Mouse (Mus musculus) granulocyte monocyte progenitor cell, adult 5-6 weeks (primary cell): ENCODE measurements around the gene Pak2. TPM values are rescaled to one million over a fixed set of nuclear protein-coding genes. Genes with fewer than 3 reads are reported as not detected.

Experiments used
- ATAC-seq: replicated peaks from 2 replicates; pipeline ENCODE4 v1.8.0; 2016; ENCODE audit warnings: mild to moderate bottlenecking, moderate TSS enrichment, inconsistent platforms; ENCODE audit not compliant: poor library complexity, severe bottlenecking
- total RNA-seq, 2 experiments: library from RNA; stranded (forward) in 1 of 2; stranded (reverse) in 1 of 2; fragments of 200-712, 200-1000 nt in 1 of 2; fragments of >200 nt in 1 of 2; fragmentation: Nextera tagmentation in 1 of 2; gene quantifications; 2 replicates each; pipeline ENCODE4 v1.2.3; 2014 to 2017

The Pak2 gene
- total RNA-seq, 2 experiments from 2014 or later = 54.9 to 67.3 TPM

DNA sequence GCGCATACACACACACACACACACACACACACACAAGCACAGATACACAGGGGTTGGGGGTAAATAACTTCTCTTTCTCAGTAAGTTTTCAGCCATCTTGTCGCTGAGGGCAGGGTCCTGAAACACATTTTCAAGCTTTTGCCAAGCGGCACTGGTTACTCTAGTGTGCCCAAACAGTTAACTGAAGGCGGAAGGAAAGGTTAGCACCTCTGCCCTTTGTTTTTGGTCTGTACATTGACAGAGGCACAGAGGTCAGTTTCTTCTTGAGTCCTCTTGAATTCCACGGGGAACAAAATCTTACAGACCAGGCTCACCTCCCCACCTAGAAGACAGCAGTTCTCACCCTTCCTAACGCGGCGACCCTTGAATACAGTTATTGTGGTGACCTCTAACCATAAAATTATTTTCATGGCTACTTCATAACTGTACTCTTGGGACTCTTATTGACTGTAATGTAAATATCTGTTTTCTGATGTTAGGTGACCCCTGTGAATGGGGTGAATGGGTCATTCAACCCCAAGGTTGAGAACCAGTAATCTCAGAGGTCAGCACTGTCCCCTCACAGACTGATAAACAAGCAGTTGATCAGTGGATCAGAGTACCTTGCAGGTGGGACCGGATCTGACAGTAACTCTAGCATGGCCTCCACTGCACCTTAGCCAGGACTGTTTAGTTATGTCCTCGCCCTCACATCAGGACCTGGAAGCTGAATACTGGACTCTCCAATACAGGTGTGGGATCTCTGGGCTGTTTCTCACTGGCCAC lies 70.4 kb downstream of the Pak2 start:
- ATAC-seq = no peak

DNA sequence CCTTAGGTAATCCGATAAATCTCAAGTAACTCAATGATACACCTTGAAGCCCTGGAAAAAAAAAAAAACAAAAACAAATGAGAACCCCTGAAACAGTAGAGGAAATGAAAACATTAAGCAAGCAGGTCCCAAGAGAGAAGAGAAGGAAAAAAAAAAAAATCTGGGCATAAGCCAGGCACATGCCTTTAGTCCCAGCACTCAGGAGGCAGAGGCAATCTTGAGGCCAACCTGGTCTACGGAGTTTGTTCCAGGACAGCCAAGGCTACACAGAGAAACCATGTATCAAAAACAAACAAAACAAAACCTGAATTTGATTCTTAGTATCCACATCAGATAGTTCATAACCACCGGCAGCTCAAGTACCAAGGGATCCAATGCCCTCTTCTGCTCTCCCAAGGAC lies 74.4 kb downstream of the Pak2 start:
- ATAC-seq = no peak

DNA sequence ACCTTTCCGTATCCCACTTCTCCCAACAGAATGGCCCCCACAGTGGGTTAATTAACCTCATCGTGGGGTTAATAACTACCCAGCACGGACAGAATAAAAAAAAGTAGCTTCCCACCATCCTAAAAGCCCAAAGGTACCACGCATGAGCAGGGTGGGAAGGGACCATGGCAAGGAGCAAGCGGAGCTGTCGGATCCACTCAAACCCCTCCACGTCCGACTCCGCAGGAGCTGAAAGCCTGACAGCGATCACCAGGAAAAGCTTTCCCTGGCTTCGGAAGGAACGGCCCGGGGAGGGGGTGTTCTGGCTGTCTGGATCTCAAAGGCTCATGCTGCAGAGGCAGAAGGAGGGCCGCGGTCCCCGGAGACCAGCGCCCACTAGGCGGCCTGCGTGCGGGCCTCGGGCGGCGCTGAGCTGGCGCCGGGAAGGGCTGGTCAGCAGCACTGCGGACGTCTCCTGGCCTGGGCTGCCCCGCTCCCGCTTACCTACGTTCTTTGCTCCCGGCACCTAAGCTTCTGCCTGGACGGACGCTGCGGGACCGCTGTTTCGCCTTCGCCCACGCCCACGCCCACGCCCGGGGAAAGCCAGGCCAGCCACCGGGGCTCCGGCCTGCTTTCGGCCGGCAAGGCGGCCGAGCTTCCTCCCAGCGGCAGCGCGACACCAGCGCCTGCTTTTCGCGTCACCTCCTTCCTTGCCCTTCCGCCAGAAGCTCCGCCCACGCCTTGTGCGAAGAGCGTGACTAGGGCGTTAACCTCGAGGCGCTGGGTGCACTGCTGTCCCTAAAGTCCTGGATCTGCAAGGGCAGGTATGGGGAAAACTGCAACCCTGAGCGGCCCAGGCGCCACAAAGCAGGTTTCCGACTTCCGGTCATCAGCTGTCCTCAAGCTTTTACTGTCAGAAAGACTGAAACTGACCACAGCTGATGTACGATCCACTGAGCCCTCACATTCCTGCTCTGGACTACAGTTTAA lies 76.3 kb downstream of the Pak2 start, which contains the start of gene Senp5:
Senp5 (minus strand) TSS at position 779 of the 969 bp plus-strand sequence.
- ATAC-seq = peak; percentile 98

DNA sequence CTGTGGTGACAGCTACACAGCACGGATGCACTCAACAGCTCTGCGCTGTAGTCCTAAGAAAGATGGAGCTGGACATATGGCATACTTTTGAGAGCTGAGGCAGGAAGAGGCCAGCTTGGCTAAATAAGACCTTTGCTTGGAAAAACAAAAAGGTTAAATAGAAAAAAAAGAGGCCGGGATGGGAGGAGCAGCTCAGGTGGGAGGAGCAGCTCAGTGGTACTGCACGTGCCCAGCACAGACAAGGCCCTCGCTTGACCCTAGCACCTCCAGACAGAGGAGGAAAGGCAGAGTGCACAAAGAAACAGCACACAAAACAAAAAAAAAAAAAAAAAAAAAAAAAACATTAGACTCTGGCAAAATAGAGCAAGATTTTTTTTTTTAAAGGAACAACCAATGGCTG lies 82.8 kb downstream of the Pak2 start:
- no peak for ATAC-seq

DNA sequence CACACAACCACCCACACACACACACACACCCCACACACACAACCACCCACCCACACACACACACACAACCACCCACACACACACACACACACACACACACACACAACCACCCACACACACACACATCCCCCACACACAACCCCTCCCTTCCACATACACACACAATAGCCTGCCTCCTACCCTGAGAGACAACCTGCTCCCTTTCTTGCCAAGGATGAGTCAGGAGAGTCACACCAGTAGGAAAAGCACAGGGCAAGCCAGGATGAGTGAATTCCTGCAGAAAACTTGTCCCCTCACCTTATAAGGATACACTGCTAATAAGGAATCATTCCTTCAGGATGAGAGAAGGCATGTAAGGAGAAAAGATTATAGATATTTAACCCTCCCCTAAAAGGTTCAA lies 85.2 kb downstream of the Pak2 start:
- no peak for ATAC-seq

DNA sequence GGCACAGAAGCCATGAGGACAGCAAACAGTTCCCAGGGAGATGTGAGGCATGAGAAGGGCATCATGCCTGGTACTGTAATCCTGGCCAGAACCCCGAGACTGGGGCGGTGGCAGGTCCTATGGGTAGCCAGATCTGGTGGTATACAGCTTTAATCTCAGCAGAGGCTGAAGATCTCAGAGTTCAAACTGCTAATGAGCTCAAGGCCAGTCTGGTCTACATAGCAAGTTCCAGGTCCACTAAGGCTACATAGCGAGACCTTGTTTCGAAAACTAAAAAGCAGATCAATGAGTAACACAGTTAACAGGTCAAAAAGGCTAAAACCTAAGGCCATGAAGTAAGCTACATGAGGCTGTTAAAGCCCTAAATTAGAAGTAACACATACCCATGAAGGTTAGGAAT lies 85.9 kb downstream of the Pak2 start:
- no peak for ATAC-seq

DNA sequence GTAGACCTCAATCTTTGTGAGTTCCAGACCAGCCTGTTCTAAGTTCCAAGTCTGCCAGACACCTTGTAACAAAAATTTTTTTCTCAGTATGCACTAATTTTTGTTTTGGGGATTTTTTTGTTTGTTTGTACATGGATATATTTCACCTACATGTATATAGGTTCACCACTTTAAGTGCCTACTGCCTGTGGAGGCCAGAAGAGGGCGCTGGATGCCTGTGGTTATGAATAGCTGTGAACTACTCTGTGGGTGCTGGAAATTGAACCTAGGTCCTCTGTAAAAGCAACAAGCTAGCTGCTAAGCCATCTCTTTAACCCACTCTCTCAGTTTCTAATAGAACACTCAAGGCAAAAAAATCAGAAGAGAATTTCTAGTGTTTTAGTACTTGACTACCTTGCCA lies 87.1 kb downstream of the Pak2 start:
- no peak for ATAC-seq

DNA sequence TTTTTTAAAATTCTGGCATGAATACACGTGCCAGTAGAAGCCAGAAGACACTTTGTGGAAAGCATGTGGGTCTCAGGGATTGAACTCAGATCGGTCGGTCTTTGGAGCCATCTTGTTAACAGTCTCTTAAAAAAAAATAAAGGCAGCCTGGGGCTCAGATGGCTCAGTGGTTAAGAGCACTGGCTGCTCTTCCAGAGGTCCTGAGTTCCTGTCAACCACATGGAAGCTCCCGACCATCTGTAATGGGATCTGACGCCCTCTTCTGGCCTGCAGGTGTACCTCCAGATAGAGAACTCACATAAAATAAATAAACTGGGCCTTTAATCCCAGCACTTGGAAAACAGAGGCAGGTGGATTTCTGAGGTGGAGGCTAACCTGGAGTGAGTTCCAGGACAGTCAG lies 98.2 kb downstream of the Pak2 start:
- ATAC-seq = no peak

DNA sequence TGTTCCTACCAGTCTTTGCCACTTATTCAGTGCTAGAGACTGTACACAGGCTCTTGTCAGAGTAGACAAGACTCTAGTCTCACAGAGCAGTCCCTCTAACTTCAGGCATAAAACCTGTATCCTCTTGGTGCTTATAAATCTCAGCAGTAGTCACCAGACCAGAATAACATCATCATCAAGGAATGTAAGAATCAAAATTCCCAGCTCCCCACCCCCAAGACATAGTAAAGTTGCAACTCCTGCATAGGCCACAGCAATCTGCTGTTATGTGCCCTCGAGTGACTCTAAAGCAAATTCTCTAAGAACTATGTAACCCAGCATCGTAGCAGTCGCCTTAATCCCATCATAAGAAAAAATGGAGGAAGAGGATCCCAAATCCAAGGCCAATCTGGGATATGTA lies 99.6 kb downstream of the Pak2 start:
- ATAC-seq = no peak

DNA sequence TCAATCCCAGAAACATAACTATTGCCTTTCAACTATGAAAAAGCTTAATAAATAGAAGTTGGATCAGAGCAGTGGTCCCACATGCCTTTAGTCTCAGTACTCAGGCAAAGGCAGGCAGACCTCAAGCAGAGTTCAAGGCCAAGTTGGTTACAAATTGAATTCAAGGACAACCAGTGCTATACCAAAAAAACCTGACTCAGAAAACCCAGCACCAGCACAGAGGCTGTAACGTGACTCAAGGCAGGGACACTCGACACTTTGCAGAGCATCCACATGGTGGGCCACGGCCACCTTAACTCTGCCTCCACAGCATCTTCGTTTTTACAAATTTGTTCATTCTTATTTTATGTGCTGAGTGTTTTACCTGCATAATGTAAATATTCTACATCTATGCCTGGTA lies 103.9 kb downstream of the Pak2 start:
- no peak for ATAC-seq

Other genes starting within 250 kb of the Pak2 start
- 0.17 TPM in 1 of 2 replicates, not detected in the other for gene Meltf, start 200.5 kb downstream of the Pak2 start, total RNA-seq (2014; fragmentation: Nextera tagmentation)
- not detected in 2 replicates for gene Meltf, start 200.5 kb downstream of the Pak2 start, total RNA-seq (2017)
- 0.47 TPM in 1 of 2 replicates, not detected in the other for gene Pigz, start 145.5 kb downstream of the Pak2 start, total RNA-seq (2014; fragmentation: Nextera tagmentation)
- not detected in 2 replicates for gene Pigz, start 145.5 kb downstream of the Pak2 start, total RNA-seq (2017)
- 26.4 and 32.7 TPM in 2 replicates for gene 0610012G03Rik, start 130.8 kb downstream of the Pak2 start, total RNA-seq (2014; fragmentation: Nextera tagmentation)
- 12.9 and 24.1 TPM in 2 replicates for gene 0610012G03Rik, start 130.8 kb downstream of the Pak2 start, total RNA-seq (2017)
- gene Ncbp2, start 130.8 kb downstream of the Pak2 start, total RNA-seq (2014; fragmentation: Nextera tagmentation) = 40.1 and 47.4 TPM in 2 replicates
- gene Ncbp2, start 130.8 kb downstream of the Pak2 start, total RNA-seq (2017) = 60.5 and 62.0 TPM in 2 replicates
- gene Senp5, start 76.1 kb downstream of the Pak2 start, total RNA-seq (2014; fragmentation: Nextera tagmentation) = 26.5 and 27.3 TPM in 2 replicates
- gene Senp5, start 76.1 kb downstream of the Pak2 start, total RNA-seq (2017) = 19.6 and 21.6 TPM in 2 replicates
- 84.7 and 88.8 TPM in 2 replicates for gene Pigx, start 20.4 kb upstream of the Pak2 start, total RNA-seq (2014; fragmentation: Nextera tagmentation)
- 46.6 and 75.6 TPM in 2 replicates for gene Pigx, start 20.4 kb upstream of the Pak2 start, total RNA-seq (2017)
- 9.9 and 18.8 TPM in 2 replicates for gene Cep19, start 20.5 kb upstream of the Pak2 start, total RNA-seq (2014; fragmentation: Nextera tagmentation)
- gene Cep19, start 20.5 kb upstream of the Pak2 start, total RNA-seq (2017) = 27.0 and 36.8 TPM in 2 replicates
- gene Nrros, start 86.3 kb upstream of the Pak2 start, total RNA-seq (2014; fragmentation: Nextera tagmentation) = 185 and 192 TPM in 2 replicates
- 110 and 119 TPM in 2 replicates for gene Nrros, start 86.3 kb upstream of the Pak2 start, total RNA-seq (2017)
- 102 and 159 TPM in 2 replicates for gene Bex6, start 100.5 kb upstream of the Pak2 start, total RNA-seq (2014; fragmentation: Nextera tagmentation)
- 86.7 and 90.4 TPM in 2 replicates for gene Bex6, start 100.5 kb upstream of the Pak2 start, total RNA-seq (2017)
- 10.8 and 17.9 TPM in 2 replicates for gene Fbxo45, start 167.8 kb upstream of the Pak2 start, total RNA-seq (2014; fragmentation: Nextera tagmentation)
- 21.9 and 22.5 TPM in 2 replicates for gene Fbxo45, start 167.8 kb upstream of the Pak2 start, total RNA-seq (2017)
- 13.5 and 22.1 TPM in 2 replicates for gene Wdr53, start 167.9 kb upstream of the Pak2 start, total RNA-seq (2014; fragmentation: Nextera tagmentation)
- gene Wdr53, start 167.9 kb upstream of the Pak2 start, total RNA-seq (2017) = 12.9 and 16.0 TPM in 2 replicates
- gene Smco1, start 192.1 kb upstream of the Pak2 start, total RNA-seq (2014; fragmentation: Nextera tagmentation) = not detected in 2 replicates
- not detected in 2 replicates for gene Smco1, start 192.1 kb upstream of the Pak2 start, total RNA-seq (2017)
- gene Rnf168, start 198.1 kb upstream of the Pak2 start, total RNA-seq (2014; fragmentation: Nextera tagmentation) = 24.6 and 28.5 TPM in 2 replicates
- 52.1 and 67.7 TPM in 2 replicates for gene Rnf168, start 198.1 kb upstream of the Pak2 start, total RNA-seq (2017)